Mouse (Mus musculus) right cerebral cortex, adult 2 months (tissue): ENCODE measurements around the gene Fam117b.

ENCODE experiments used
- DNase-seq, 2 experiments: peaks; one replicate each; pipeline ENCODE4 v3.0.0; 2021 to 2022; ENCODE audit warnings: low spot score in 2 of 2

Gene Fam117b

DNA sequence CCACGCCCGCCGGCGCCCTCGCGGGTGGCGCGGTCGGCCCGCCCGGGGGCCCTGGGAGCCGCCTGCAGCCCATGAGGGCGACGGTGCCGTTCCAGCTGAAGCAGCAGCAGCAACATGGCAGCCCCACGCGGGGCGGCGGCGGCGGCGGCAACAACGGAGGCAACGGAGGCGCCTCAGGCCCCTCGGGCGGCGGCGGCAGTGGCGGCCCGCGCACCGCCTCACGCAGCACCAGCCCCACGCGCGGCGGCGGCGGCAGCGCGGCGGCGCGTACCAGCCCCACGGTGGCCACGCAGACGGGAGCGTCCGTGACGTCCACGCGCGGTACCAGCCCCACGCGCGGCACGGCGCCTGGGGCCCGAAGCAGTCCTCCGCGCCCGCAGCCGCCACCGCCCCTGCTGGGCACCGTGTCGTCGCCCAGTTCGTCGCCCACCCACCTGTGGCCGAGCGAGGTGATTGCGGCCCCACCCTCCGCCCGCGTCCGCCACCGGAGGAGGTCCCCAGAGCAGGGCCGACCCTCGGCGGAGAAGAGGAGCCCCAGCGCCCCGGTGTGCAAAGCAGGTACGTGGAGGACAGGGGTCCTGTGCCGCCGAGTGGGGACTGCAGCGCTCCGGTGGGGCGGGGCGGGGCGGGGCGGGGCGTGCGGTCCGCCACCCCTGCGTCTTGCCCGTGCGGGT lies 526 bp downstream of the Fam117b start:
- DNase-seq: peak; percentile 62 to 63

GRCm38 (mm10) chr1:59913869-59914225 lies 1.0 kb downstream of the Fam117b start:
- peak in 1 of 2 experiments; percentile 16 for DNase-seq

- DNase-seq: no peak
These were observed 2.0 kb downstream of the Fam117b start for GRCm38 (mm10) chr1:59914799-59915198.

GRCm38 (mm10) chr1:59915843-59916610 lies 3.2 kb downstream of the Fam117b start:
- DNase-seq: peak; percentile 17 to 18

GRCm38 (mm10) chr1:59917401-59917800 lies 4.6 kb downstream of the Fam117b start:
- DNase-seq: no peak

- no peak for DNase-seq
These were observed 5.3 kb downstream of the Fam117b start for GRCm38 (mm10) chr1:59918075-59918474.

GRCm38 (mm10) chr1:59923201-59923600 lies 10.4 kb downstream of the Fam117b start:
- no peak for DNase-seq

DNA sequence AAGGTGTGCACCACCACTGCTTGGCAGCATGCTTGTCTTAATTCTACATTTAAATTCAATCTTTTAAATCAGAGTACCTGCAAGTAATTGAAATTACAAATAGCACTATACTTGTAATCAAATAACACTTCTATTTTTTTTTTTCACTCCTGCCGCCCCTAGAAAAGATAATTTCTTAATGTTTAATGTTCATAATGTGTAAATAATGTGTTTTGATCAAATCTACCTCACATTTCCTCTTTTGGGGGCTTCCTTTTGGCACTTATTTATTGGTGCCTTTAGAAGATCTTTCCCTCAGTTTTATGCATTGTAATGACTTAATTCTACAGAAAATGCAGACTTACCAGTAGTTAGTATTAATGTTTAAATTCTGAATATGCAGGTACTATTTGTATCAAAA lies 10.9 kb downstream of the Fam117b start:
- no peak for DNase-seq

DNA sequence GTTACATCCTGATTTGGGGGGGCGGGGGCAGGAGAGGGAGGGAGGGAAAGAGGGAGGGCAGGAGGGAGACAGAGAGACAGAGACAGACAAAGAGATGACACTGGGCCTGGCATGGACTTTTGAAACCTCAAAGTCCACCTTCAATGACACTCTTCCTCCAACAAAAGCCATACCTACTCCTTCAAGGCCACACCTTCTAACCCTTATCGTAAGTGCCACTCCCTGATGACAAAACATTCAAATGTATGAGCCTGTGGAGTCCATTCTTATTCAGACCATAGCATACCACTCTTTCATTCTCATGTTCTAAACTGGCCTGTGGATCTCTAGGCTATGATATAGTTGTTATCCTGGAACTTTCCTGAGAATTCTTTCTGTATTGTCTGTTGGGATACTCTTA lies 11.6 kb downstream of the Fam117b start:
- no peak for DNase-seq

DNA sequence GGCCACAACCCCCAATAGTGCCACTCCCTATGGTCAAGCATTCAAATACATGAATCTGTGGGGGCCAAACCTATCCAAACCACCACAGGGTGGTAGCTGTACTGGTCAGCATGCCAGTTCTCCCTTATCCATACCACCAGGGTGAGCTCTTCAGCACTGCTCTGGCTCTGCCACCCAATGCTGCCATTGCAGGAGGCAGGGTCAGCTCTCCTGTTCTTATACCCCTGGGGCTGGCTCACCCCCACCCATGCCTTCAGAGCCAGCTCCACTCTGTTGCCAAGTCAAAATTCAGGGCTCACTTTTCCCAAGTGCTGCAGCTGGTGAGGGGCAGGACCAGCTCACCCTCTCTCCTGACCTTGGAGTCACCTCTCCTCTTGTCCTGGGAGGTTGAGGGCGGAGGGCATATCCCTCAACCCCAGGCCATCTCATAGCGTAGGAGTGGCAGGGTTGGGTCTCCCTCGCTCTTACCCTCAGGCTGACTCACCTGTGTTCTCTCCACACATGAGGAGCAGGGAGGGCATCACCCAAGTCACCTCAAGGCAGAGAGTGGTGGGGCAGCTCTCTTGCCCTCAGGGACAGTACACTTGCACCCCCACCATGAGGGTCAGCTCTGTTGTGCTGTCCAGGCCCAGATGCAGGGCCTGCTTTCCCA lies 13.3 kb downstream of the Fam117b start:
- no peak for DNase-seq

DNA sequence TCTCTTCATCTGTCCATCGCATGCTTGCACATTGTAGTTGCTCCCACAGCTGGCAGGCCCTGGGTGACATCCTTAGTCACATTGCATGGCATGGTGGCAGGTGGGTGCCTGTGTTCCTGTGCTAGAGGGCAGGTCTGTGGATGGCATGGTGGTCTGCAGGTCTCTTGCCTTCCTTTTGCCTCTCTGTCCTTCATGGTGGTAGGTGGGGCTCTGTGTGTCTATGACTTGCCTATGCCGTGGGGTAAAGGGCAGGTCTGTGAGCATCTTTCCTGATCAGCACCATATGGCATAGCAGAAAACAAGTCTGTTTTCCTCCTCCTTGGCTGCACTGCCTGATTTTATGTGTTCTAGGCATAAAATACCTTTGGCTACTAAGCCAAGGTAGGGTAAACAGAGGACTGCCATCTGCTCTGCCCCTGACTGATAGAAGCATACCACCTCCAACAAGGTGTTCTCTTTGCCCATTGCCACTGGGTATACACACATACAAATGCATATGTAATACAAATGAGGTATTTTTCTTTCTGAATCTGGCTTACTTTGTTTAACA lies 14.4 kb downstream of the Fam117b start:
- no peak for DNase-seq

DNA sequence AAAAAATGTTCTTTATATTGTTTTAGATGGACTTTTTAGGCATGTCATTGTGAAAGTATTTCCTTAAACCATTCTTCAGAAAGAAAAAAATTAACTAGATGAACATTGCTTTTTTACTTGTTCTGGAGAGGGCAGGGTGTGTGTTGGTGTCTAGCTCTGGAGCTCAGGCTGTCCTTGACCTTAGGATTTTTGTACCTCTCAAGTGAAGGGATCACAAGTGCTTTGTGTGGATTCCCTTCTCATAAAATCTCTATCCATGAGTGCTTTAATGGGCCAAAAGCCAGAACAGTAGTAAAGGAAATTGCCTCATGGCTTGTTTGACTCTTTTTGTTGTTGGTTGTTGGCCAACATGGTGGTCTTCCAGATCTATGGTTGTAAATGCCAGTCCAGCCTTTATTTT lies 18.1 kb downstream of the Fam117b start:
- no peak for DNase-seq

DNA sequence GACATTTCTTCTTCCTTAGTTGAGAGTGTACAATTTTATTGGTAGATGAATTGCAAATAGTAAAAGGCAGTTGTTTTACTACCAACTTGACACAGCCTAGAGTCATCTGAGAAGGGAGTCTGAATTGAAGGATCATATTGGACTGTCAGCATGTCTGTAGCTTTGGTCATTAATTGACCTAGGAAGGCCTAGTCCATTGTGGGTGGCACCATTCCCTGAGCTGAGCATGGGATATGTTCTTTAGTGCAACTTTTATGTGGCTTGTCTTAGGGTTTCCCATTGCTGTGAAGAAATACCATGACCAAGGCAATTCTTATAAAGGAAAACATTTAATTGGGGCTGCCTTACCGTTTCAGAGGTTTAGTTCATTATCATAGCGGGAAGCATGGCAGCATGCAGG lies 20.2 kb downstream of the Fam117b start:
- DNase-seq: no peak

GRCm38 (mm10) chr1:59941063-59941462 lies 28.3 kb downstream of the Fam117b start:
- no peak for DNase-seq

GRCm38 (mm10) chr1:59942057-59942790 lies 29.4 kb downstream of the Fam117b start:
- DNase-seq: no peak

GRCm38 (mm10) chr1:59943825-59944224 lies 31.0 kb downstream of the Fam117b start:
- DNase-seq: no peak

DNA sequence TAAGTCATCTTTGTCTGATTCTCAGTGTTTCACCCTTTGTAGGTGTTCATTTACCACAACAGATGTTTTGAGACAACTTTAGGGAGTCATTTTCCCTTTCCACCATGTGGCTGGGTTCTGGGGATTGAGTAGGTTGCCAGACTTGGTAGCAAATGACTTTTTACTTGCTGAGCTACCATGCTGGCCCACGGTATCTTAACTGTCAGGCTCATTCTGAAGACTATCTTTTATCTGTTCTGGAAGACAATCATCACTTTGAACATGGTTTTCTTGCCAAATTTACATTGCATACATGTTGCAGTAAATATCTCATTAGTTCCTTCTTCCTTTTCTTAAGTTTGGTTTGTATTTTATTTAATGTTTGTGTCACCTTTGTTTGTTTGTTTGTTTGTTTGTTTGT lies 33.2 kb downstream of the Fam117b start:
- no peak for DNase-seq

GRCm38 (mm10) chr1:59947509-59947908 lies 34.7 kb downstream of the Fam117b start:
- DNase-seq: no peak

DNA sequence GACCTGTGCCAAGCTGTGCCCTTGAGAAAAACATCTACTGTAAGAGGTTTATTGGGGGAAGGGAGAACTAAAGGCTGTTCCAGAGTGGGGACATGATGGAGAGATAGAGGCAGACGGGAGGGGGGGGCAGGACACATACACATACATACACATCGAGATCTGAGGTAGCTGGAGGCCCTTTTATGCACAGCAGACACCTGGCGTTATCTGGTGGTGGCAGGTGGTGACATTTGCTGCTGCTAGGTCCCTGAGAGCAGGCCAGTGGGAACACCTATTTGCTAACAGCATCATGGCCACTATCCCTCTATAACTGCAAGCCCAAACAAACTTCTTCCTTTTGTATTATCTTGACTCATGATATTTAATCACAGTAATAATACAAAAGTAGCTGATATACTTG lies 44.4 kb downstream of the Fam117b start:
- DNase-seq: no peak

DNA sequence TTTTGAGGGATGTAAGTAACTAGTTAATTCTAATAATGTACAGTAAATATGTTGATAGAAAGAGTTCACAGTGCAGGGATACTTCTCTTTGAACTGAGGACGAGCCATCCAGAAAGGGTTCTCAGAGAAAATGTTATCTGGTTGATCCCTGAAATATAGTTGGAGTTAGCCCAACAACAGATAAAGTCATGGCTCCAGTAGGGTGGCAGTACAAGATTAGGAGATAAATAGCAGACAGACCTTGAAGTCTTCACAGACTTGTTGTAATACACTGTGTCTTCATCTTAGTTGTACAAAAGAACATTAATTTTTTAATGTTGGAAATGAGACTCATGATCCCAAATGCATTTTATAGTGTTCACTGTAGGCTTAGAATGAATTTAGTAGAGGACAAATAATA lies 47.1 kb downstream of the Fam117b start:
- no peak for DNase-seq

DNA sequence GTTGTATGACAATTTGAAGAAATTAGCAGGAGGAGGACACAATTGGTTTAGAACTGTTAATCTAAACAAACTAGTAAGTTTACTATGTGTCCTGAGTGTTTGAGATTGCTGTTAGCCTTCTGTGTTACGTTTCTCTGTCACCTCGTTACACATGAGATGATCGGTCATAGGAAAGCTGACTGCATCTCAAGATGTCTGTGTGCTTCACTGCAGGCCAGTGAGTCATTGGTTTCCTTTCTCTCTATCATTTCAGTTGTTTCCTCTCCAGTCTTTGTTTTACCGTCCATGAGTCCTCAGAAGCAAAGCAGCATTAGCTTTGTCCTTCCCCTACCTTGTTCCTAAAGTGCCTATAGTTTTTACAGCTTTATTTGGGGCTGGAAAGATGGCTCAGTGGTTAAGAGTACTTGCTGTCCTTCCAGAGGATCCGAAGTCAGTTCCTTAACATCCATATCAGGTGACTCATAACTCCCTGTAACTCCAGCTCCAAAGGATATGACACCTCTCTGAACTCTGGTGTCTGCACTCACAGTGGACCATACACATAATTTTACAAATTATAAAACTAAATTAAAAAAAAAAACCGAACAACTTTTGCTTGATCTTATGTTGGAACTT lies 53.5 kb downstream of the Fam117b start:
- no peak for DNase-seq

DNA sequence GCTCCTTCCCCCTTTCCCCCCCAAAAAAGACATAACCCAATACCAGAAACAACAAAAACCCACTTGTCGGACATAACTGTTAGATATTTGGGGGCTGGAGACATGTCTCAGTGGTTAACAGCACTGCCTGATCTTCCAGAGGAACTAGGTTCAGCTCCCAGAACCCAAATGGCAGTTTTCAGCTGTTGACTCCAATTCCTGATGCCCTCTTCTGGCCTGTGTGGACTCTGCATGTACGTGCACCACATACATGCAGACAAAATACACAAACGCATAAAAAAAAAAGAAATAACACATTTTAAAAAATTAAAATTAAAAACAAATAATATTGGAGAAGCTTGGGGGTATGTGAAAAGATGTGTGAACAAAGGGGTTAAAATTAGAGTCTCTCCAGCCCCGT lies 54.5 kb downstream of the Fam117b start:
- DNase-seq: no peak
